Mouse (Mus musculus) urinary bladder, postnatal 4 days (tissue): Measurements from ENCODE around the gene Otor.

ENCODE experiments used
- DNase-seq, 2 experiments: peaks; one replicate each; pipeline ENCODE4 v3.0.0; 2021 to 2022; ENCODE audit warnings: low spot score in 2 of 2

The Otor gene

DNA sequence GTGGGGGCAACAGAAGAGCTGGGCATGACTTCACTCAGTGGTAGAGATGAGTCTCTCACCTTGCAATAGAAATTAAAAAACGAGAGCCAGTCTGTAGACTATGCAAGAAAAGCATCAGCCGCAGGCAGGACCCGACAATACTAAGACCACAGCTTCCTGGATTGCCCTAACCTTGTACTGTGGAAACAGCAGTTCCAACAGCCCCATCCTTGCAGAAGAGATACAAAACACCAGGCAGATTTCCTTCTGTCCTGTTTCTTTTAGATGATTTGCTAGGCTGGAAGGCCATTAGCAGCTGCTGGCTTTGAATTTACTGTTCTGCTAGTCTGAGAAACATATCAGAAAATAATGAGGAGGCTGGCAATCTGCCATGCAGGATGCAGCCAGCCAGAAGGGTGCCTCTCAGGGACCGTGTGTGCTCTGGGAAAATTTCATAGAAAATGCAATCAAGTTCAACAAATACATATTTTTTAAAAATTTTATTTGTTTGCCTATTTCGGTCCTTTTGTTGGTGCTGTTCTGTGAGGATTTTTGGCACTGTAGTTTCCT is 52.9 kb downstream of the Otor start:
- no peak for DNase-seq
